Mouse (Mus musculus): ENCODE measurements around the gene Spata31d1d. TPM values are rescaled to one million over a fixed set of nuclear protein-coding genes. Genes with fewer than 3 reads are reported as not detected.

Gene Spata31d1d
- polyA plus RNA-seq, 1 experiment from 2014 or later = not detected

DNA sequence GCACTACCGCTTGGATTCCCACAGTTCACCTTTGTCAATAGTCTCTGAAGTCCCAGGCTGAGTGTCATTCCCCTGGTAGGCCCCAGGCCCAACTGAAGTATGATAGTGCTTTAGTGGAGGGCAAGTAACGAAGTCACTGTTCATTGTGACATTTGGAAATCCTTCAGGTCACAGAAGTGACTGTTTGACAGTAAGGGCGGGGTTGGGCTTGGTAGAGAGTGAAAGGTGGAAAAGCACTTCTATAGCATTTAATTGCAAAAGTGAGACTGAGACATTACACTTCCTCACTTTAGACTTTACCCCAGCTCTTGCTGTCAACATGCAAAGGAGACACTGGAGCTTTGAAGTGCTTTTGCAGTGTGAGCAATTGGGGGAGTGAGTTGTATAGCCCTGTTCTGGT is 37.5 kb downstream of the Spata31d1d start, which contains the start of gene 4921517D22Rik:
Gene 4921517D22Rik (minus strand): TSS at position 101 of the 400 bp plus-strand sequence.
- Histone ChIP-seq H3K4me1 (ENCODE audit: control insufficient read depth, insufficient read depth, low read length) (no peaks in the 10 kb centered on the region), H3K9ac (ENCODE audit: low read depth, low read length) (no peak within 1 kb of the TSS), H3K36me3 (ENCODE audit: control insufficient read depth, insufficient read depth, low read length) (no peaks in the 10 kb centered on the region), H3K9me3 (ENCODE audit: control insufficient read depth, low read length) (no peaks in the 10 kb centered on the region), H3K4me2 (replicated peaks; ENCODE audit: low read depth, low read length) (no peak within 1 kb of the TSS), H3K27me3 (ENCODE audit: control insufficient read depth, insufficient read depth, low read length) (no peaks in the 10 kb centered on the region), H3K27ac (ENCODE audit: low read depth, low read length) (no peak within 1 kb of the TSS), H3K4me3 (ENCODE audit: low read length) (no peak within 1 kb of the TSS)
- 90% methylated on average over 3 of the region's 3 CpGs for WGBS
- no peak for ATAC-seq (ENCODE audit: low FRiP score, low TSS enrichment)

DNA sequence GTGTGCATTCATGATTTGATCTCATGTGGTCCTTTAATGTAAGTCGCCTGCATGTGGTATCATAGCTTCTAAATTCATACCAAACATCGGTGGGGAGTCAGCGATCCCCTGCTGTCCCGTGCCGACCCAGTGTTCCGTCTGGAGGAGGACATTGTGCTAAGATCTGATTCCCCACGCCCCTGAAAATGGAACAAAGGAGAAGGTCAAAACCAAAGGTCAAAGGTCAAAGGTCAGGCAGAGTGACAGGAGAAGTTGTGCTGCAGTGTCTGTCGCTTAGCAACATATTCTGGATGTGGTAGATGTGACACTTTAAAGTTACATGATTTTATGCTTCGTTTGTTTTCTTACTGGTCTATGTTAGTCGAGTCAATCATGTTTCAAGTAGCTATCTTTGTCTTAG is 40.1 kb downstream of the Spata31d1d start:
- ATAC-seq (ENCODE audit: low FRiP score, low TSS enrichment) = no peak
- WGBS = 74% methylated on average over 10 of the region's 10 CpGs
- no peak overlapping the region for H3K4me3 ChIP-seq (ENCODE audit: low read length)

DNA sequence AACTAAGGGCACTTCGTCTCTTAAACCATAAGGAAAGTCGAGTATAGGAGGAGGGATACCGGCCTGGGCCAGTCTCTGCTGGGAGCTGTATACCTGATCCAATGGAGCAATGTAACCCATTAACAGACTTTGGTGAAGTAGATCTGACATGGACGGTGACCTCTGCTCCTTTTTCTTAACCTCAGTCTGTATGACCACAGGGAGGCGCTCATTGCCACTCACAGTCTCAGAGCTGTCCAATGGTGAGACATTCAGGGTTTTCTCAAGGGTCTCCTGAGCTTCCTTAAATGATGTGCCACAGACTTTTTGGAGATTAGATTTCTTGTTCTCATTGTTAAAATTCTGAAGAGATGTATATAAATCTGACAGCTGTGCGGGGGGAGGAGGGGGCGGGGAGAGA is 41.0 kb downstream of the Spata31d1d start:
- Histone ChIP-seq H3K4me1 (ENCODE audit: control insufficient read depth, insufficient read depth, low read length) (no peaks in the 10 kb centered on the region), H3K4me2 (replicated peaks; ENCODE audit: low read depth, low read length) (no peak overlapping the region), H3K9me3 (ENCODE audit: control insufficient read depth, low read length) (no peaks in the 10 kb centered on the region), H3K9ac (ENCODE audit: low read depth, low read length) (no peak overlapping the region), H3K27me3 (ENCODE audit: control insufficient read depth, insufficient read depth, low read length) (no peaks in the 10 kb centered on the region), H3K4me3 (ENCODE audit: low read length) (no peak overlapping the region), H3K27ac (ENCODE audit: low read depth, low read length) (no peak overlapping the region), H3K36me3 (ENCODE audit: control insufficient read depth, insufficient read depth, low read length) (no peaks in the 10 kb centered on the region)
- 83% methylated on average over 7 of the region's 7 CpGs for WGBS
- no peak for ATAC-seq (ENCODE audit: low FRiP score, low TSS enrichment)

More for the DNA sequence above, 40.1 kb downstream of the Spata31d1d start:
- no peaks in the 10 kb centered on the region for H3K9me3 ChIP-seq (ENCODE audit: control insufficient read depth, low read length)
- H3K27ac ChIP-seq (ENCODE audit: low read depth, low read length) = no peak overlapping the region
- H3K9ac ChIP-seq (ENCODE audit: low read depth, low read length) = no peak overlapping the region
- no peaks in the 10 kb centered on the region for H3K4me1 ChIP-seq (ENCODE audit: control insufficient read depth, insufficient read depth, low read length)
- H3K4me2 ChIP-seq (replicated peaks; ENCODE audit: low read depth, low read length) = no peak overlapping the region
- H3K27me3 ChIP-seq (ENCODE audit: control insufficient read depth, insufficient read depth, low read length) = no peaks in the 10 kb centered on the region
- H3K36me3 ChIP-seq (ENCODE audit: control insufficient read depth, insufficient read depth, low read length) = no peaks in the 10 kb centered on the region

DNA sequence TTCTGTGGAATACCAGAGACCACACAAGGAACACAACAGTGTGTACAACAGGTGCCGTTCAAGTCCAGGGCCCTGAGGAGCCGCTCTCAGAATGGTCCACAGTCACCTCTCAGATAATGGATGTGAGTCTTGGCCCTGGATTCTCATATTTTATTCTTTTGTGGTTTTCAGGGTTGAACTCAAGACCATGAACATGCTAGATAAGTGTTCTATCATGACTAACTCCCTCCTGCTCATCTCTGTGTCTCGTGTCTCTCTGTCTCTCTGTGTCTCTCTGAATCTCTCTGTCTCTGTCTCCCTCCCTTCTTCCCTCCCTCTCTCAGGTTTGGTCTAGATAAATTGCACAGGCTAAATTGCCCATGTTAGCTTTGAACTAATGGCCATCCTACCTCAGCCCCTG is 41.7 kb downstream of the Spata31d1d start:
- Histone ChIP-seq H3K9ac (ENCODE audit: low read depth, low read length) (no peak overlapping the region), H3K4me2 (replicated peaks; ENCODE audit: low read depth, low read length) (no peak overlapping the region), H3K27ac (ENCODE audit: low read depth, low read length) (no peak overlapping the region), H3K27me3 (ENCODE audit: control insufficient read depth, insufficient read depth, low read length) (no peaks in the 10 kb centered on the region), H3K4me3 (ENCODE audit: low read length) (no peak overlapping the region), H3K36me3 (ENCODE audit: control insufficient read depth, insufficient read depth, low read length) (no peaks in the 10 kb centered on the region), H3K9me3 (ENCODE audit: control insufficient read depth, low read length) (no peaks in the 10 kb centered on the region), H3K4me1 (ENCODE audit: control insufficient read depth, insufficient read depth, low read length) (no peaks in the 10 kb centered on the region)
- WGBS = 84% methylated on average over 3 of the region's 3 CpGs
- no peak for ATAC-seq (ENCODE audit: low FRiP score, low TSS enrichment)

DNA sequence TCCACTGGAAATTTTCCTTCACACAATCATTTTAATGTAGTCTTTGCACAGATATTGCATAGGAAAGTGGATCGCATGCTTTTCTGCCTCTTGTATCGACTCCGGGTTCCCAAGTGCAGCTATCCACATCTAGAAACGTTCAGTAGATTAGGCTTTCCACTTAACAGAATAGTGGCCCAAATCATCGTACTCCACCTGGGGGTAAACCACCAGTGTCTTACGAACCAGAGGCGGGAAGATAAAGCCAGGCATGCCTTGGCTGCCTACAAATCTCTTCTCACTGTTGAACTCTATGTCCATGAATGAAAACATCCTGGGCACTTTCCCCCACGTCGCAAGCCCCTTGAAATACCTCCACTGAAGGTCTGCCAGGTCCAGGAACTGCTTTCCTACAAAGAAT is 42.2 kb downstream of the Spata31d1d start:
- Histone ChIP-seq H3K36me3 (ENCODE audit: control insufficient read depth, insufficient read depth, low read length) (no peaks in the 10 kb centered on the region), H3K4me2 (replicated peaks; ENCODE audit: low read depth, low read length) (no peak overlapping the region), H3K4me1 (ENCODE audit: control insufficient read depth, insufficient read depth, low read length) (no peaks in the 10 kb centered on the region), H3K9ac (ENCODE audit: low read depth, low read length) (no peak overlapping the region), H3K27me3 (ENCODE audit: control insufficient read depth, insufficient read depth, low read length) (no peaks in the 10 kb centered on the region), H3K27ac (ENCODE audit: low read depth, low read length) (no peak overlapping the region), H3K9me3 (ENCODE audit: control insufficient read depth, low read length) (no peaks in the 10 kb centered on the region), H3K4me3 (ENCODE audit: low read length) (no peak overlapping the region)
- 86% methylated on average over 9 of the region's 9 CpGs for WGBS
- no peak for ATAC-seq (ENCODE audit: low FRiP score, low TSS enrichment)

DNA sequence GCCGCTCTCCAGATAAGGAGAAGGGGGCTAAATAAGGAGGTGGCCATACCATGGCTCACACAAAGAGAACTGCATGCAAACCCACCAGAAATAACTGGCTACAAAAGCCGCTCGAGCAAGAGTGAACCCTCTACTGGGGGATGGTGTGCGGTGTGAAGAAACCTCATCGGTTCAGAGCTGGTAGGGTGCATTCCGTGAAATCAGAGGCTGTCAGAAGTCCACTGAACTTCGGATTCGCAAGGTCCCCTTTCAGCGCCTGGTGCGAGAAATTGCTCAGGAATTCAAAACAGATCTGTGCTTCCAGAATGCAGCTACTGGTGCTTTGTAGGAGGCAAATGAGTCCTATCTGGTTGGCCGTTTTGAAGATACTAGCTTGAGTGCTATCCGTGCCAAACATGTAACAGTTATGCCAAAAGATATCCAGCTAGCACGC is 43.2 kb downstream of the Spata31d1d start:
- 76% methylated on average over 13 of the region's 13 CpGs for WGBS
- H3K9me3 ChIP-seq (ENCODE audit: control insufficient read depth, low read length) = no peaks in the 10 kb centered on the region
- H3K36me3 ChIP-seq (ENCODE audit: control insufficient read depth, insufficient read depth, low read length) = no peaks in the 10 kb centered on the region
- H3K27ac ChIP-seq (ENCODE audit: low read depth, low read length) = no peak overlapping the region
- H3K4me1 ChIP-seq (ENCODE audit: control insufficient read depth, insufficient read depth, low read length) = no peaks in the 10 kb centered on the region
- no peaks in the 10 kb centered on the region for H3K27me3 ChIP-seq (ENCODE audit: control insufficient read depth, insufficient read depth, low read length)
- H3K4me2 ChIP-seq (replicated peaks; ENCODE audit: low read depth, low read length) = no peak overlapping the region
- no peak for ATAC-seq (ENCODE audit: low FRiP score, low TSS enrichment)
- H3K9ac ChIP-seq (ENCODE audit: low read depth, low read length) = no peak overlapping the region
- no peak overlapping the region for H3K4me3 ChIP-seq (ENCODE audit: low read length)

DNA sequence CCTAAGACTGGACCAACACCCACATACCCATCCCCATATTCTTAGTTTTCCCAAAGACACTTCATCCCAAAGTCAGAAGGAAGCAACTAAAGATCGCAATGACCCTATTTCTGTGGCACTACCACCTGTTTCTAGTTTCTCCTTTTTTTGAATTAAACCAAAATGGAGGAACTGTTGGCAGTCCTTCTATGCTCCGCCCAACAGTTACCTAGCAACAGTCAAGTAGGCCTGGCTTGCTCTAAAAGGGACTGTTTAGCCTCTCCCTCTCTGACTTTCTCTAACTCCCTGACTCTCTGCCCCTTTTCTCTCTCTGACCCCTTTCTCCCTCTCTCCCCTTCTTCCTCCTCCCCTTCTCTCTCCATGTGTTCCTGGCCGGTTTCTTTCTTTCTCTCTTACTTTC is 46.3 kb downstream of the Spata31d1d start:
- Histone ChIP-seq H3K27me3 (ENCODE audit: control insufficient read depth, insufficient read depth, low read length) (no peaks in the 10 kb centered on the region), H3K4me2 (replicated peaks; ENCODE audit: low read depth, low read length) (no peak overlapping the region), H3K9me3 (ENCODE audit: control insufficient read depth, low read length) (no peaks in the 10 kb centered on the region), H3K4me3 (ENCODE audit: low read length) (no peak overlapping the region), H3K27ac (ENCODE audit: low read depth, low read length) (no peak overlapping the region), H3K4me1 (ENCODE audit: control insufficient read depth, insufficient read depth, low read length) (no peaks in the 10 kb centered on the region), H3K9ac (ENCODE audit: low read depth, low read length) (no peak overlapping the region), H3K36me3 (ENCODE audit: control insufficient read depth, insufficient read depth, low read length) (no peaks in the 10 kb centered on the region)
- ATAC-seq (ENCODE audit: low FRiP score, low TSS enrichment) = no peak
- WGBS = 91% methylated on average over 3 of the region's 3 CpGs

DNA sequence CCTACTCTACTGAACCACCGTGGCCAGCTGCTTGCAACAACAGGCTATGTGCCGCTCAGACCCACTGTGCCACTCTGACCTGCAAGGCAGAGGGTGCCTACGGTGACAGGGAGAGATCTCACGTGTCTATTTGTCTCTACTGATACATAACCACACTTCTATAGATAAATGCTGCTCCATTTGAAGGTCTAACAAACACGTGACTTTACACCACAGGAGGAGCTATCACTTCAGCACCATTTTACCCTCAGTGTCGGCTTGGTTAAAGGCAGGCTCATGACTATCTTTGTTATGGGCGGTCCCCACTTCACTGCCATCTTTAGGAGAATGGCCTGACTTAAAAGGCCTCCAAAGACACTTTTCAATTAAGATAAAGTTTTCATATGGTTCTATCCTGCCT is 48.9 kb downstream of the Spata31d1d start:
- no peak overlapping the region for H3K27ac ChIP-seq (ENCODE audit: low read depth, low read length)
- H3K36me3 ChIP-seq (ENCODE audit: control insufficient read depth, insufficient read depth, low read length) = no peaks in the 10 kb centered on the region
- no peak overlapping the region for H3K9ac ChIP-seq (ENCODE audit: low read depth, low read length)
- ATAC-seq (ENCODE audit: low FRiP score, low TSS enrichment) = no peak
- 29% methylated on average over 7 of the region's 7 CpGs for WGBS
- no peak overlapping the region for H3K4me3 ChIP-seq (ENCODE audit: low read length)
- no peaks in the 10 kb centered on the region for H3K27me3 ChIP-seq (ENCODE audit: control insufficient read depth, insufficient read depth, low read length)
- no peak overlapping the region for H3K4me2 ChIP-seq (replicated peaks; ENCODE audit: low read depth, low read length)
- no peaks in the 10 kb centered on the region for H3K9me3 ChIP-seq (ENCODE audit: control insufficient read depth, low read length)
- H3K4me1 ChIP-seq (ENCODE audit: control insufficient read depth, insufficient read depth, low read length) = no peaks in the 10 kb centered on the region

DNA sequence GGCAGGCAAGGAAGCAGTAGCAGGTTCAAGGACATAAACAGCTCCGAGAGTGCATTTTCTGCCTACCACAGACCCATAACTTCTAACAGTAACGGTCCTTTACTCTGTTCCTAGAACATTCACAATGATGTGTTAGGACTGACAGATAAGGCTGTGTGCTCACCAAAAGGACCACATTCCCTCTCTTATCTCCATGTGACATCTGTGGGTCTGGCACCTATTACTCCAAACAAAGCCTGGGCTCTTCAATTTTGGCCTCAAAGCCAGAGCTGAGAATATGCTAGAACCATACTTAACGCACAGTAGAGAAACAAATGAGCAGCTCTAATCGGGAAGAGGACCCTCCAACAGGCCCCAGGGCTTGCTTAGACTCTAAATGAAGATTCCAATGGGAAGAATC is 51.6 kb downstream of the Spata31d1d start:
- no peak overlapping the region for H3K4me3 ChIP-seq (ENCODE audit: low read length)
- H3K36me3 ChIP-seq (ENCODE audit: control insufficient read depth, insufficient read depth, low read length) = no peaks in the 10 kb centered on the region
- H3K27me3 ChIP-seq (ENCODE audit: control insufficient read depth, insufficient read depth, low read length) = no peaks in the 10 kb centered on the region
- no peak overlapping the region for H3K27ac ChIP-seq (ENCODE audit: low read depth, low read length)
- no peak for ATAC-seq (ENCODE audit: low FRiP score, low TSS enrichment)
- H3K9me3 ChIP-seq (ENCODE audit: control insufficient read depth, low read length) = no peaks in the 10 kb centered on the region
- 72% methylated on average over 4 of the region's 4 CpGs for WGBS
- no peak overlapping the region for H3K4me2 ChIP-seq (replicated peaks; ENCODE audit: low read depth, low read length)
- H3K4me1 ChIP-seq (ENCODE audit: control insufficient read depth, insufficient read depth, low read length) = no peaks in the 10 kb centered on the region
- H3K9ac ChIP-seq (ENCODE audit: low read depth, low read length) = no peak overlapping the region
